ENCODE assay signal across 17 mouse cellular contexts in the genomic region with DNA sequence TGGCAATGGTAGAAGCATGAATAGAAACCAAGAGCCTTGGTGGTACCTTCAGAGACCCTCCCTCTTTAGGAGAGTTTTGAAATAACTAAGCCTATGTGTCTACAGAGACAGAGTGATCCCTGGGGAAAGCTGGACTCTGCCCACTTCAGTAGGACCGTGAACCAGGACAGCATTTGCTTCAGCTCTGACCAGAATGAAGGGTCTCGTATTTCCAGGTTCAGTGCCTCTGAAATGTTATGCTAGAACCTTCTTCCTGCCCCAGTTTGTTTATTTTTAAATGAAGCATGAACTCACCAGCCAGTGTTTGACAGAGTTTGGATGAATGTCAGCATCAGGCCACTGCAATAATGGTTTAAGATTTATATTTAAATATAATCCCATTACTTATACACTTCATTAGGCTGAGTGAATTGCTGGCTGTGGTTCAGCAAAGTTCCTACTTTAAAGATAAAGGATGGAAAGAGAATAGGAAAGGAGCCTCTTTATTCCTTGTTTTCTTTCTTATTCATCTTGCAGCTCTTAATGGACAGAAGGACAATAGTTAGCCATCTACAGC.
DNase-seq lines count a peak whose midpoint lies in the region; ATAC-seq and TF ChIP-seq lines count a peak whose summit lies in the region.
"Had no signal": no experiment of that assay in that cellular context is flagged by ENCODE, and none has a peak within 500 bp of the region (broad histone marks: within the 10 kb centered on the region; RNA-seq: fewer than 3 reads in every experiment).

No protein-coding gene starts in this region.

- no peak for TF ChIP-seq CTCF in kidney, adult 2 months (conservative IDR thresholded peaks at IDR 0.05; ENCODE audit: insufficient read depth, insufficient read length, low read depth, low read length)
- TF ChIP-seq CTCF in lung, embryonic 14.5 days (IDR thresholded peaks at IDR 0.05; ENCODE audit: low read depth), result no peak

- no peaks in the 10 kb centered on the region for H3K36me3 ChIP-seq in kidney, adult 2 months (ENCODE audit: control insufficient read depth, insufficient read depth, low read length)
- H3K36me3 ChIP-seq in lung, embryonic 14.5 days (ENCODE audit: insufficient read depth), result no peaks in the 10 kb centered on the region
- no peaks in the 10 kb centered on the region for H3K36me3 ChIP-seq in embryonic facial prominence, embryonic 14.5 days (ENCODE audit: control insufficient read depth, insufficient read depth, low read length)
- H3K36me3 ChIP-seq in limb, embryonic 10.5 days, result no peaks in the 10 kb centered on the region
- H3K36me3 ChIP-seq: forebrain, embryonic 10.5 days; hindbrain, embryonic 15.5 days; stomach, embryonic 15.5 days had no signal

- DNase-seq in kidney, adult 2 months, result peak; percentile 30
- DNase-seq in kidney, postnatal 10 days, result no peak
- DNase-seq in lung, embryonic 14.5 days, result peak; percentile 76
- no peak for DNase-seq in lung, postnatal 14 days
- peak; percentile 57 for DNase-seq in embryo, embryonic 10 days (ENCODE audit: low spot score)
- DNase-seq in embryonic facial prominence, embryonic 14.5 days (ENCODE audit: low spot score), result peak; percentile 48
- no peak for DNase-seq in limb, embryonic 10.5 days (ENCODE audit: low spot score)
- DNase-seq: cerebellum, adult 8-10 months; retina, postnatal 1 day; thymus, postnatal 14 days had no signal

- no peak overlapping the region for H3K9ac ChIP-seq in lung, embryonic 14.5 days
- no peak overlapping the region for H3K9ac ChIP-seq in embryonic facial prominence, embryonic 14.5 days (ENCODE audit: low read depth, low read length)
- H3K9ac ChIP-seq: hindbrain, embryonic 15.5 days; liver, embryonic 14.5 days; stomach, embryonic 15.5 days had no signal

- TF ChIP-seq POLR2A in kidney, adult 2 months (IDR thresholded peaks at IDR 0.05; ENCODE audit: low read depth, low read length), result no peak

- no peak overlapping the region for H3K4me3 ChIP-seq in kidney, adult 2 months (ENCODE audit: insufficient read depth, low read depth, low read length)
- no peak overlapping the region for H3K4me3 ChIP-seq in lung, embryonic 14.5 days (ENCODE audit: low read depth, low read length)
- H3K4me3 ChIP-seq in embryonic facial prominence, embryonic 14.5 days (ENCODE audit: low read depth, low read length), result no peak overlapping the region
- H3K4me3 ChIP-seq in limb, embryonic 10.5 days, result no peak overlapping the region
- H3K4me3 ChIP-seq: forebrain, embryonic 10.5 days; hindbrain, embryonic 15.5 days; megakaryocyte, embryonic 14.5 days; stomach, embryonic 15.5 days had no signal

- no peaks in the 10 kb centered on the region for H3K9me3 ChIP-seq in lung, embryonic 14.5 days (ENCODE audit: low read depth, low read length)
- H3K9me3 ChIP-seq in embryonic facial prominence, embryonic 14.5 days (ENCODE audit: control insufficient read depth, low read length), result no peaks in the 10 kb centered on the region
- H3K9me3 ChIP-seq in limb, embryonic 10.5 days (replicated peaks), result no peaks in the 10 kb centered on the region
- H3K9me3 ChIP-seq: forebrain, embryonic 10.5 days; hindbrain, embryonic 15.5 days; megakaryocyte, embryonic 14.5 days; stomach, embryonic 15.5 days had no signal

- H3K4me2 ChIP-seq in lung, embryonic 14.5 days, result 0 out of 2 replicates have a peak overlapping the region, but pooled peaks have one; percentile 18
- H3K4me2 ChIP-seq in embryonic facial prominence, embryonic 14.5 days (ENCODE audit: low read depth, low read length), result no peak overlapping the region
- H3K4me2 ChIP-seq: hindbrain, embryonic 15.5 days; stomach, embryonic 15.5 days had no signal

- H3K27me3 ChIP-seq in kidney, adult 2 months (replicated peaks; ENCODE audit: control insufficient read depth, insufficient read depth, low read length), result no peaks in the 10 kb centered on the region
- no peaks in the 10 kb centered on the region for H3K27me3 ChIP-seq in lung, embryonic 14.5 days (ENCODE audit: insufficient read depth, low read length)
- no peaks in the 10 kb centered on the region for H3K27me3 ChIP-seq in embryonic facial prominence, embryonic 14.5 days (replicated peaks; ENCODE audit: control insufficient read depth, insufficient read depth, low read length)
- H3K27me3 ChIP-seq in limb, embryonic 10.5 days (ENCODE audit: low read depth, poor library complexity, severe bottlenecking), result no peaks in the 10 kb centered on the region
- H3K27me3 ChIP-seq: hindbrain, embryonic 15.5 days; megakaryocyte, embryonic 14.5 days; stomach, embryonic 15.5 days had no signal

- peak; percentile 50; the same call in 1 of the 2 replicates for ATAC-seq in lung, embryonic 14.5 days (ENCODE audit: insufficient read depth)
- peak; percentile 37; the same call in 1 of the 2 replicates for ATAC-seq in embryonic facial prominence, embryonic 14.5 days (ENCODE audit: low read depth)
- no peak for ATAC-seq in activated CD4-positive, CD25-positive, alpha-beta regulatory T cell, adult 4 months
- ATAC-seq: intestine, postnatal 0 days had no signal

- WGBS in kidney, adult 2 months, result 29% methylated on average over 2 of the region's 2 CpGs
- WGBS in lung, embryonic 14.5 days, result 17% methylated on average over 2 of the region's 2 CpGs
- 30% methylated on average over 2 of the region's 2 CpGs for WGBS in embryonic facial prominence, embryonic 14.5 days
- 67% methylated on average over 2 of the region's 2 CpGs for WGBS in limb, embryonic 10.5 days

- H3K4me1 ChIP-seq in kidney, adult 2 months (ENCODE audit: control insufficient read depth, insufficient read depth, low read length), result peaks cover 12% of the 10 kb centered on the region; the same call in 1 of the 2 replicates
- peaks cover 26% of the 10 kb centered on the region for H3K4me1 ChIP-seq in lung, embryonic 14.5 days (ENCODE audit: insufficient read depth)
- H3K4me1 ChIP-seq in embryonic facial prominence, embryonic 14.5 days (ENCODE audit: control insufficient read depth, insufficient read depth, low read length), result peaks cover 11% of the 10 kb centered on the region
- H3K4me1 ChIP-seq in limb, embryonic 10.5 days, result peaks cover 17% of the 10 kb centered on the region
- H3K4me1 ChIP-seq: hindbrain, embryonic 15.5 days had no signal

- H3K27ac ChIP-seq in kidney, adult 2 months (ENCODE audit: insufficient read depth, low read depth, low read length), result no peak overlapping the region
- peak overlapping the region; percentile 52; the same call in 1 of the 2 replicates for H3K27ac ChIP-seq in lung, embryonic 14.5 days (ENCODE audit: low read depth)
- H3K27ac ChIP-seq in embryonic facial prominence, embryonic 14.5 days (replicated peaks; ENCODE audit: low read depth, low read length), result no peak overlapping the region
- H3K27ac ChIP-seq in limb, embryonic 10.5 days, result no peak overlapping the region
- H3K27ac ChIP-seq: forebrain, embryonic 10.5 days; hindbrain, embryonic 15.5 days; liver, embryonic 14.5 days; stomach, embryonic 15.5 days had no signal

Comparison
In these comparisons a context has a peak if more than half of its experiments do, and no peak if none do; other contexts are left out.
1. DNase-seq: peak in kidney, adult 2 months (single experiment), lung, embryonic 14.5 days (single experiment), embryo, embryonic 10 days (single experiment) and embryonic facial prominence, embryonic 14.5 days (single experiment); none in kidney, postnatal 10 days (single experiment), lung, postnatal 14 days (single experiment) and limb, embryonic 10.5 days (single experiment).